Mouse (Mus musculus) left cerebral cortex, adult 11 months (tissue): Measurements from ENCODE around the gene Apopt1.

Experiments
- DNase-seq: peaks from one replicate; pipeline ENCODE4 v3.0.0; 2022; ENCODE audit warnings: low spot score

The Apopt1 gene

DNA sequence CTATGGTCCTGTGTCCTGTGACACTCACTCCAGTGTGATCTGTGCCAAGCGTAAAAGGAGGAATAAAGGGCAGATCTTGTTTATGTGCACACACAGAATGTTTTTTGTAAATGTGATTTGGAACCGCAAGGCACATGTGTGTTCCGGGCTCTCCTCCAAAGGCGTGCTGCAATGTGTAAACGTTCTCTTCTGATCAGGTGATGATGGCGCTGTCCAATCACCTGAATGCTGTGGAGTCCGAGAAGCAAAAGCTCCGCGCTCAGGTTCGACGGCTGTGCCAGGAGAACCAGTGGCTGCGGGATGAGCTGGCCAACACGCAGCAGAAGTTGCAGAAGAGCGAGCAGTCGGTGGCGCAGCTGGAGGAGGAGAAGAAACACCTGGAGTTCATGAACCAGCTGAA is 61.1 kb downstream of the Apopt1 start:
- DNase-seq: no peak

DNA sequence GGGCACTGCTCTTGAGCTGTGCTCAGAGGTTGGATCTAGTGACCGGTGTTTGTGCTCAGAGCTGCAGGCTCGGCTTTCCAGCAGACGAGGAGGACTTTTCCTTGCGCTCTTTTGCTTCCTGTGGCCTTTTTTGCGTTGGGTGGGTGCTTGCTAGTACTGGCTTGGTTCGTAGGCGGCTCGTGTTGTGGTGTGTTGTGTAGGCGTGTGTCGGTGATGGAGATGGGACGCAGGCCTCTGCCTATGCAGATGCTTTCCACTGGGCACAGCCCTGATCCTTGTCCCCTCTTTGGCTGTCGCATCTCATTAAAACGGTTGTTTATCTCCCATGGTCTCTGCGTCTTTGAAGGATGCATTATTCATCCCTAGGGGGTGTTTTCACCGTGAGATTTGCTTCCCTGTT is 61.8 kb downstream of the Apopt1 start:
- no peak for DNase-seq

DNA sequence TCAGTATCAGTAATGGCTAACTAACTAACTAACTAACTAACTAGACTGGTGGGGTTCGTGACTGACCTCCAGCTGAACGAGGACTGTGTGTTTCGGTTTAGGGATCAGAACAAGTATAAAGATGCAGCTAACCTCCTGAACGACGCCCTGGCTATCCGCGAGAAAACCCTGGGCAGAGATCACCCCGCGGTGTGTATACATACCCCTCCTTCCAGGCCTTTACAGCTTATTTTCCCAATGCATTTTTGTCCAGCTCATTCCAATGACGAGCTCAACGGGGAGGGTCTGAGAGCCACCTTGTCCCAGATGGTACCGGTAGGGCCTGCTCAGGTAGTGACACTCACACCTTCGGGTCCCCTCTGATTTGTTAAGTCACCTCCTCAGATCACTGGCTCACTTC is 64.9 kb downstream of the Apopt1 start:
- DNase-seq: no peak

DNA sequence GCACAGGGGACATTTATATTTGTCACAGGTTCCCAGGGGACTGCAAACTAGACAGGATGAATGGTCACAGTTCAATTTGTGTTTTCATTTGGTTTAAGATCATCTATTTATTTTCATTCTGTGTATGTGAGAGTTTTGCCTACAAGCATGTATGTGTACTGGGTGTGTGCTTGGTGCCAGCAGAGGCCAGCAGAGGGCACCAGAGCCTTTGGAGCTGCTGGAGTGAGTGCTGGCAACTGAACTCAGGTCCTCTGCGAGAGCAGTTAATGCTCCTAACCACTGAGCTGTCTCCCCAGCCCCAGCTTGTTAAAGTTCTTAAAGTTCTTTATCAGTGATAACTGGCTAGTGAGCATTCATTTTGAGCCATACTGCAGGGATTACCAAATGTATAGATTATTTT is 66.5 kb downstream of the Apopt1 start:
- no peak for DNase-seq

DNA sequence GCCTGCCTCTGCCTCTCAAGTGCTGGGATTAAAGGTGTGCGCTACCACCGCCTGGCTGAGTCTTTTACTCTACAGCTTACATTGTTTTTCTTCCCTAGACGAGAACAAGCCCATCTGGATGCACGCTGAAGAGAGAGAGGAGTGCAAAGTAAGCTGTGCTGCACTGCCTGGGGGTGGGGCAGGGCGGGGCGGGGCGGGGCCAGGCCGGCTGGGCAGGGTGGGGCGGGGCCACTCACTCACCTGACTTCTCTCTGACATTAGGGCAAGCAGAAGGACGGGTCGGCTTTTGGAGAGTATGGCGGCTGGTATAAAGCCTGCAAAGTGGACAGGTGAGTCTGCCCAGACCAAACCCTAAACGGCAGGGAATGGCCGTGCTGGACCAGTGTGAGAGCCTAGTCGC is 72.1 kb downstream of the Apopt1 start:
- DNase-seq: no peak

DNA sequence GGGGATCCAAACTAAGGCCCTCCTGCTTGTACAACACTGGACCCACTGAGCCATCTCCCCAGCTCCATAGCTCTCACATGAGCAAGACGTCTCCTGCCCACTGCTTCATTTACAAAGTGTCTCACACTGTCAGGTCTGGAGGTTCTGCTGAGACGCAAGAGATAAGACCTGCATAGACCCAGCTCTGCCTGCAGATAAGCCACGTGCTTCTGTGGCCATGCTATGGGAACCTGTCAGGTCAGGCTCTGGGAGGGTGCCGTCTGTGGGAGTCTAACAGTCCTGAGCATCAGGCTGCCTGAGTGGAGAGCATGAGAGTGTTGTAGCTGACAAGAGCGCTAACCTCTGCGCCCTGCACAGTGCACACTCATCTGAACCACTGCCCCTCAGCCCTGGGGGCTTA is 74.0 kb downstream of the Apopt1 start:
- DNase-seq: no peak

DNA sequence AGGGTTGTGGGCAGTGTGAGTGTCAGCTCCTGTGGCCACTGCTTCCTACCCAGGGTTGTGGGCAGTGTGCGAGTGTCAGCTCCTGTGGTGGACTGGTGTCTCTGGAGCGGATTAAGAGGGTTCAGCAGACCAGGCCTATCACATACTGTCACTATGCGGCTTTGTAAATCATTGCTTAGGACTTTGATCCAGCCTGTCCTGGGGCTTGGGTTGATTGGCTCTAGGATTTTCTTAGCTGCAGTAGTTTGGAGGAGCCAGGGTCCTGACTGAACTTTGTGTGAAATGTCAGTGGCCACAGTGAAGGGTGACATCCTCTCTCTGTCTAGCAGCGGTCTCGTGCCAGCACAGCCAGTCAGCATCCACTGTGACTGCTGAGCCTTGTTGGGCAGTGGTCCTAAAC is 77.0 kb downstream of the Apopt1 start:
- no peak for DNase-seq

DNA sequence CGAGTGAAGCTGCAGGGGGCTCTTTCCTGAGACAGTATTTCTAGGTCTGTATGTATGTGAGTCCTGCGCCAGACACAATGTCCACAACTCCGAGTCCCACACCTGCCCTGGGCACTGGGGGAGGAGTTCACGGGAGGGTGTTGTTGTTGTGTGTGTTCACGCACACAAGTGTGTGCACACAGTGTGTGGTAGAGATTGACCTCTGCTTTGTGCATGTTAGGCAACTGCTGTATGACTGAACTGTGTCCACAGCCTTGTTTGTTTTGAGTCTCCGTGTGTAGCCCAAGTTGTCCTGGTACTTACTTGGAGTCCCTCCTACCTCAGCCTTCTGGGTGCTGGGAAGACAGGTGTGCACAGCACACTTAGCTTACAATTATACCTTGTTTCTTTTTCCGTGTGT is 77.6 kb downstream of the Apopt1 start:
- no peak for DNase-seq

DNA sequence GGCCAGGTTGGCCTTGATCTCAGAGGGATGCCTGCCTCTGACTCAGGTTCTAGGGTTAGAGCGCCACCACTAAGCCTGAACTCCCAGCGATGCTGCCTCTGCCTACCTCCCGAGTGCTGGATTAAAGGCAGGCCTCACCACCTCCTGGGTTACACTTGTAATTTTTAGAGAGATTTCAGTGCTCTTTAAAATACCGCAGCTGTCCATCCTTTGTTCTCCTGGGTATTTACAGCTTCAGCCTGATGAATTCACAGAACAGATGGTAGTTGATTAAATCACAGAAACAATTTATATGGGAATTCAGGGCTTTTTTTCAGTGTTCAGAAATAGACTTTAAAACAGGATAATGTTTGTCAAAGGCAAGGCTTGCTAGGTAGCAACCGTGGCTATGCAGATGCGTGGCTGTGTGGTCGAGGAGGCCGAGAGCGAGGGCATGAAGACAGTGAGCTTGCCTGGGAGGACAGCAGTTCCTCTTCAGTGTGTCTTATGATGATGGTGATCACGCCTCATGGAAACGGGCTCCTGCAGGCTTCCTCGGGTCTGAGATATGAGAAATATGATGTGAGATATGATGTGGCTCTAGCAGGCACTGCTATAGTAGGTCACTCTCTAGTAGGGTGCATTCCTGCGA is 78.5 kb downstream of the Apopt1 start:
- DNase-seq: no peak

DNA sequence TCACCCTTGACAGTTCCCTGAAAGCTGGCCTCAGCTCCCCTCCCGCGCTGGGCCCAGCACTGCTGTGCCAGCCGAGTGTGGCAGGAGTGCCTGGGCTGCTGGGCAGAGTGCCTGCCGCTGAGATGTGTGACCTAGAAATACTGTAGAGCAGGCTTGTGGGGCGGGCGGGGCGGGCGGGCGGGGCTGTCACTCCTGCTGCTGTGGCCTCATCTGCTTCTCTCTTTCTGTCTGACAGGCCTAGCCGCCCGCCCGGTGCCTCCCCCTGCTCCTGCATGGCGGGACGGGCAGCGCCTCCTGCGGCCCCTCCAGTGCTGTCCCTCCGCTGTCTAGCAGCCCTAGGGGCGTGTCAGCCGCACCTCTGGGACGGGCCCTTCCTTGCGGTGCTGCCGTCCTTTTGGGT is 81.0 kb downstream of the Apopt1 start:
- DNase-seq: no peak

DNA sequence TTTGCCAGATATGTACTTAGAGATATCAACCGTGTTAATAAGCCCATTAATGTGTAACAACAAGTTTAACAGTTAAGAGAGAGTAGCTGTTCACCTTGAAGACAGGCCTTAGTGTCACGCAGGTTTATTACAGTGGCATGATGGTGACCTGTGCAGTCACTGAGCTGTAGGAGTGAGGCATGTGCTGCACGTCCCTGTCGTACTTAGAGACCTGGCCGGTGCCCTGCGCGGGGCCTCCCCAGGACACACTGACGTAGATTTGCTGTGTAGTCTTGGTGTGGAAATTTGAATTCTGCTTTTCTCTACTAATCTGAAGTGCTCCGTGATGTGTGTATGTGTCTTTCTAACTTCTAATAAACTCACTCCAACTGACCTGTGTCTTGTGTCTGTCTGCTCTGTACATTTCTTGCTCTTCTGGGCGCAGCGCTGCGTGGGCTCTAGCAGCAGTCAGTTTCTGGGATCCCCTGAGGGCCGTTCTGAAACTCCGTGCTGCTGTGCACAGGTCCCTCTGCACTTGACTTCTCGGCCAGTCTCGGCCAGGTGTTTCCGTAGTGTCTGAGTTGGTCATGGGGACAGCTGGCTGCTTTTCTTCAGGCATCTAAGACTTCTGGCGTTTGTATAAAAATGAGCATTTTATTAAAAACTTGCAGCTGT is 81.6 kb downstream of the Apopt1 start:
- DNase-seq: no peak

DNA sequence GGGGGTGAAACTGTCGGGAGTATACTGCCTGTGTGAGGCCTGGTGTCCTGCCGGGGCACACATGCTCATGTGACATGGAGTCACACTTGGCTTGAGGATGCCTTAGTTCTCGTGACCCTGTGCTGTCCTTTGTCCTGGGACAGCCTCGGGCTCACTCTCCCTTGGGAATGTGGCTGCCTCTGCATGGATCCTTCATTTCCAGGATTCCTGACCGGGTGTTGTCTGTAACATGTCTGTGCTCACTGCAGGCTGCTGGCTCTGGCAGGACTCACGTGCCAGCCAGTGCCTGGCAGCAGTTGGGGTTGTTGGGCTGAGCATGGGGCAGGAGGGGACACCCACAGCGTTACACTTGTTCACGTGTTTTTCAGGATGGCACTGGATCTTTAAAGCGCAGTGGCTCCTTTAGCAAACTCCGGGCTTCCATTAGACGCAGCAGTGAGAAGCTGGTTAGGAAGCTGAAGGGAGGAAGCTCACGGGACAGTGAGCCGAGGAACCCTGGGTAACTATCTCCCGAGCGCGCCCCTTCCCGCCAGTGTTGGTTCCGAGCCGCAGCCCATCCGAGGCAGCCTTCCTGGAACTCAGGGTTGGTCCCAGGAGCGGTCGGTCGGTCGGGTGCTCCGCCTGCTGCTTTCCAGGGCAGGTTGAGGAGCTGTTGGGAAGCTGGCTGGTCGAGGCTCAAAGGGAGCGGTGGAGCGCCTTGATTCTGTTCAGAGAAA is 82.3 kb downstream of the Apopt1 start:
- DNase-seq: no peak

DNA sequence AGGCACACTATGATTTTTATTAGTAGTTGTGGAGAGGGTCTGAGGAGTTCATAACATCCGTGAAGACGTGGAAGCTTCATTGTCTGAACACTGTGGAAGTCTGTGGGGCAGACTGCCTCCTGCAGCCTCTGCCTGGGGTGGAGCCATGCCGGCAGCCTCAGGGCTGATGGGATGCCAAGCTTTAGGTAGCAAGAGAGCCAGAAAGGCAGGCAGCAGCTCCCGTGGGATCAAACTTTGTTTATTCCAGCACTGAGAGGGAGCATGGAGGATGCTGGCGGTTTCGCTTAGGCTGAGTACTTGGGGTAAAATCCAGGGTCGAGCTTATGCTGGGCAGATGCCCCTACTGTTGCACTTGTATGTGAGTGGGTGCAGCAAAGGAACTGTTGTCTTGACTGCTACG is 84.2 kb downstream of the Apopt1 start:
- no peak for DNase-seq

DNA sequence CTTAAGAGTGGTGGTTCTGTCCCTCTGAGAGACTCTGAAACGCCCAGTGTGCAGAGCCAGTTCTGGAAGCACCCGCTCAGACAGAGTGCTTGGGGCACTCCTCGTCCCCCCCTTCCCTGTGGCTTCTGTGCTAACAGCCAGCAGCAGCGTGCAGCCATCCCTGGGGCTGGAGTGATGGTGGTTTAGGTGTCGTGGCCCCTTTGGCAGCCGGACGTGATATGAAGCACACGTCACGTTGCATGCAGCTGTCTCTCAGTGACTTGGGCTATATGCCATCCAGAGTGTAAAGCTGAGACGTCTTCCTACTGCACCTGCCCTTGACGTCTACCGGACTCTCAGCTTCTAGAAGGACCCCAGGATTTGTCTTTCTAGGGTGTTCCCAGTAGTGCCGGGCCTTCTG is 85.4 kb downstream of the Apopt1 start:
- no peak for DNase-seq

DNA sequence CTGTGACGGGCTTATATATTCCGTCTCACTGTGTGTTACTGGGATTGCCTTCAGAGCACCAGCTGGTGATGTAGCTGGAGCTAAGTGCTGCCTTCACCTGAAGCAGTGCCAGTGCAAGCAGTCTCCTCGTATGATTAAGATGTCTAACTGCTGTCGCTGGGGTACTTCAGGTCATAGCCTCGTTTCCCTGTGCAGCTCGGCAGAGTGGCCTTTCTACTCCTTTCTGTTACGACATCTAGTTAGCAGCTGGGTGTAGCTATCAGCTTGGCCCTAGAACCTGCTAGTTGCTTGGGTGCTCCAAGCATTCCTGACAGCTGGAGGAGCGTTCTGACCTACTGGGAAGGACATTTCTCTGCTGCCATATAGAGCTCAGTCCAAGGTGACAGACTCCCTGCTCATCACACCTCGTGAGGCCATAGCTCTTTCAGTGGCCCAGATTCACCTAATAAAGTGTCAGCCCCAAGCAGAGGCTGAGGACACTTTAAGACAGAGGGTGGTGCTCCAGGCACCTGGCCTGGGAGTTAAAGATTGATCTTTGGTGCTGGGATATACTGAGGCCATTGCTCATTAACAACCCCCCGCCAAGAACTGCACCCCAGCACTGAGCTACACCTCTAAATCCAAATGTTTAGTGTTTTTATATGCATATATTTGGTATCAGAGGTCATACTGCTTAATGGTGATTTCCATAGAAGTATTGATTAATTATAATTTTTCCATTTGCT is 87.6 kb downstream of the Apopt1 start:
- DNase-seq: no peak

DNA sequence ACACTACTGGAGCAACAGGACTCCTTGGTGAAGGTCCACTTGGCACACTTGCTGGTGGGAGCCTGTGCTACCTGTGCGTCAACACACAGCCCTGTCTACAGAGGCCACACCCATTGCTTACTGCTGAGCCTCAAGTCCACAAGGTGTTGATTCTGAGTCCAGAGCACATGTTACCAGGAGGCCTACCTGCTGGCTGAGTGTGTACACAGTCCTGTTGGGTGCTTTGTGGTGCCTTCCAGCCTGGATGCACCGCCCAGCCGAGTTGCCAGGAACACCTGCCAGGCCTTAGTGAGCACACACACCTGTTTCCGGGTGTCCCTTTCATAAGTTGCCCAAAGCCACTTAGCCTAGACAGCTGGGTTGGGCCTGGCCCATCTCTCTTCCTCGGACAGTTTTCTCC is 90.5 kb downstream of the Apopt1 start:
- no peak for DNase-seq
